Mouse (Mus musculus) myocyte (in vitro differentiated cells): Measurements from ENCODE around the gene Stoml3. TPM values are rescaled to one million over a fixed set of nuclear protein-coding genes. Genes with fewer than 3 reads are reported as not detected.

ENCODE experiments used
- H3K27me3 ChIP-seq: one replicate; pipeline ENCODE4 v1.6.1; 2011; ENCODE audit not compliant: control insufficient read depth, insufficient read depth, insufficient read length
- H3K36me3 ChIP-seq: one replicate; pipeline ENCODE4 v1.6.1; 2011; ENCODE audit not compliant: control insufficient read depth, insufficient read depth
- H3K4me2 ChIP-seq: one replicate; pipeline ENCODE4 v1.6.1; 2011; ENCODE audit warnings: low read depth, control low read depth
- H3K4me3 ChIP-seq: one replicate; pipeline ENCODE4 v1.5.1; 2011; ENCODE audit warnings: mild to moderate bottlenecking, control low read depth, moderate library complexity
- H3K79me2 ChIP-seq: one replicate; pipeline ENCODE4 v1.6.1; 2011; ENCODE audit not compliant: control insufficient read depth, insufficient read depth
- H3ac ChIP-seq: one replicate; pipeline ENCODE4 v1.6.1; 2011; ENCODE audit not compliant: control insufficient read depth, insufficient read length
- CEBPB ChIP-seq: IDR thresholded peaks from 2 replicates; pipeline ENCODE4 v1.6.1; 2011; ENCODE audit warnings: mild to moderate bottlenecking, moderate library complexity; ENCODE audit not compliant: poor library complexity, insufficient read depth, severe bottlenecking
- E2F4 ChIP-seq: IDR thresholded peaks from one replicate; pipeline ENCODE4 v1.6.1; 2011; ENCODE audit warnings: mild to moderate bottlenecking, control low read depth, moderate library complexity; ENCODE audit not compliant: insufficient read depth
- MAX ChIP-seq: IDR thresholded peaks from one replicate; pipeline ENCODE4 v1.6.1; 2011; ENCODE audit warnings: low read depth, mild to moderate bottlenecking, control low read depth
- MYOD1 ChIP-seq, 3 experiments: IDR thresholded peaks; one replicate each; pipeline ENCODE4 v1.6.1; 2011; ENCODE audit warnings: control low read depth in 2 of 3, low read depth in 2 of 3, mild to moderate bottlenecking in 2 of 3, moderate library complexity in 1 of 3; ENCODE audit not compliant: insufficient read length in 2 of 3, control insufficient read depth in 1 of 3
- MYOG ChIP-seq, 3 experiments: IDR thresholded peaks; one replicate each; pipeline ENCODE4 v1.6.1; 2011; ENCODE audit warnings: control low read depth in 2 of 3, low read depth in 2 of 3, mild to moderate bottlenecking in 2 of 3; ENCODE audit not compliant: insufficient read length in 2 of 3, control insufficient read depth in 1 of 3, insufficient read depth in 1 of 3
- POLR2A ChIP-seq: IDR thresholded peaks from one replicate; pipeline ENCODE4 v1.6.1; 2011; ENCODE audit warnings: low read depth, mild to moderate bottlenecking, control low read depth, moderate library complexity; ENCODE audit not compliant: insufficient read length
- POLR2AphosphoS2 ChIP-seq: IDR thresholded peaks from one replicate; pipeline ENCODE4 v1.6.1; 2011; ENCODE audit warnings: low read depth, control low read depth; ENCODE audit not compliant: insufficient read length
- REST ChIP-seq: IDR thresholded peaks from one replicate; pipeline ENCODE4 v1.6.1; 2011; ENCODE audit warnings: mild to moderate bottlenecking, control low read depth, moderate library complexity; ENCODE audit not compliant: insufficient read depth, insufficient read length
- SRF ChIP-seq: IDR thresholded peaks from one replicate; pipeline ENCODE4 v1.6.1; 2011; ENCODE audit warnings: low read depth; ENCODE audit not compliant: control insufficient read depth, insufficient read length
- TCF12 ChIP-seq: IDR thresholded peaks from one replicate; pipeline ENCODE4 v1.6.1; 2011; ENCODE audit warnings: mild to moderate bottlenecking, control low read depth; ENCODE audit not compliant: poor library complexity, insufficient read depth, severe bottlenecking
- TCF3 ChIP-seq: IDR thresholded peaks from one replicate; pipeline ENCODE4 v1.6.1; 2011; ENCODE audit warnings: low read depth, control low read depth; ENCODE audit not compliant: insufficient read length
- USF1 ChIP-seq: IDR thresholded peaks from one replicate; pipeline ENCODE4 v1.6.1; 2011; ENCODE audit warnings: low read depth, mild to moderate bottlenecking, control low read depth, moderate library complexity
- polyA plus RNA-seq: library from polyadenylated mRNA; unstranded; fragments of >200 nt; fragmentation: generic; extraction: Trizol; gene quantifications from one replicate; pipeline ENCODE4 v1.2.1, GENCODE M21; 2012; ENCODE audit warnings: missing spikeins

Stoml3 gene
- polyA plus RNA-seq, 1 experiment: not detected

DNA sequence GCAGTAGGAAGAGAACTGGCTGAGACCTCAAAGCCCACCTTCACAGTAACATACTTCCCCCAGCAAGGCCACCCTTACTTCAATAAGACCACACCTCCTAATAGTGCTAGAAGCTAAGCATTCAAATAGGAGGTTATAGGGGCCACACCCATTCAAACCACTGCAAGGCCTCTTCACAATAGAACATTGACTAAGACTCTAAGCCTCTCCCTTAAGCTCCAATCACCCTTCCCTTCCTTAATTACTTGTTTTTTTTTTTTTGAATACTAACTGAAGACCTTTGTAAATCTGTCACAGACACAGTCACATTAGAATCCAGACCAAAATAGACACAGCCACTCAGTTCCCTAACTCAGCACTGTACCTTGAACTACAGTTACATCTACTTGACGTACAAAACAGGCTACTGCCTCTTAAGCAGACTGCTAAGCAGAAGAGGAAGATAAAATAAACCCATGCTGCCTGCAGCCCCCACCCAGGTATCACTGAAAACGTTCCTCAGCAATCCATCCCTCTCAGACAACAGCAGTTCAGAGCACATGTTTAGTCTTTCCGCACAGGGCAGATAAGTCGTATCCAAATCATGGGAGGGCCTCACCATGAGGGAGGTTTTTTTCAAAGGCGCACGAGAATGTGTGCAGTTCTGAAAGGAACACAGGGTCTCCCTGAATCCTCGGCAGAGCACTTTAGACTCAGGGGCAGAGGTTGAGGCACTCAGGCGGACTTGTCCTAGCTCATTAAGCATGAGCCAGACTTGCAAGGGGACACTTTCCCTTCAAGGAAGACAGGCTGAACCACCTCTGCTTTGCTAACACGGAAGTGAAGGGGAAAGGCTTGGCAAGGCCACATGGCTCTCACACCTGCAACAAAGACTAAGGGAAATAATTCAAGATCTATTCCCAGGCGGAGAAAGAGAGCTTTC is 66.8 kb downstream of the Stoml3 start:
- Histone ChIP-seq H3K36me3 (no peaks in the 10 kb centered on the region), H3K4me2 (no peak overlapping the region), H3K27me3 (peaks cover 18% of the 10 kb centered on the region), H3ac (no peak overlapping the region), H3K4me3 (no peak overlapping the region), H3K79me2 (no peaks in the 10 kb centered on the region)
- TF ChIP-seq MYOD1 (IDR thresholded peaks at IDR 0.05; ENCODE audit: control insufficient read depth in 1 of 3, insufficient read length in 2 of 3, low read depth in 2 of 3) (no peak), TCF3 (no peak), E2F4 (no peak), MYOG (IDR thresholded peaks at IDR 0.05; ENCODE audit: control insufficient read depth in 1 of 3, insufficient read depth in 1 of 3, insufficient read length in 2 of 3, low read depth in 2 of 3) (no peak), CEBPB (no peak), MAX (no peak), SRF (no peak), REST (no peak), POLR2AphosphoS2 (no peak), USF1 (no peak), TCF12 (no peak)

DNA sequence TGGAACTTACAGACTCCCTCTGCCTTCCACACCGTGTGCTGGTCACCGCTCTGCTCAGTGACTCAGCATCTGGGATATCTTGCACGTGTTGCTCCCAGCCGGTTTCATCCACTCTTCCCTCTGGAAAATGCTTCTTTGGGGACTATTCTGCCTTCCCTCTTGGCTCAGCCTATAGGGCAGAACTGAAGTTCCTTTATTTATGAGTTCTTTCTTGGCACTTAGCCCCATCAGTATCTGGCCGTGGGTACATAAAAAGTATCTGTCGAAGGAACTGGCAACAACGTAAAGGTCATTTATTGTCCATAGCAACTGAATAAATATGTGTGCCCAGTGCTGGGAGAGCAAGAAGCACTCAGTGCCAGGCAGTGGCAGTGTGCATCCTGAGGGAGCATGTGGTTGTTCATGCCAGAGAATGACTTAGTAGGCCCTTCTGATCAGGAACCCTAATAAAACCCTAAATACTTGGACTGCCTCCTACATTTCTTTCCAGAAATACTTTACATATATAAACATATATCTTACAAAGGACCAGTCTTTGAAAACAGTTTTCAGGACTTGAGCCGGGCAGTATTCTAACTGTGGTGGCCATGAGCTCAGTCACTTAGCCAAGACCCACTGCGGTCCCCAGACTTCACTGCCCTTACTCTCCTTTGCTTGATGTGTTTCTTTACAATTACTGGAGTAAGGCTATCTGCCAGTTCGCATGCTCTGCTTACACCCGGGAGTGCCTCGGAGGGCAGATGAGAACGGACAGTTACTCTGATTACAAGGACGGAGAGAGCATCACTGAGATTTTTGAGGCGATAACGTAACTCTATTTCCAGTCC is 69.1 kb downstream of the Stoml3 start:
- H3K4me3 ChIP-seq: no peak overlapping the region
- H3ac ChIP-seq: no peak overlapping the region
- no peaks in the 10 kb centered on the region for H3K36me3 ChIP-seq
- H3K79me2 ChIP-seq: no peaks in the 10 kb centered on the region
- H3K4me2 ChIP-seq: no peak overlapping the region
- H3K27me3 ChIP-seq: peaks cover 34% of the 10 kb centered on the region
- TF ChIP-seq MYOD1 (IDR thresholded peaks at IDR 0.05; ENCODE audit: control insufficient read depth in 1 of 3, insufficient read length in 2 of 3, low read depth in 2 of 3) (no peak), REST (no peak), E2F4 (no peak), POLR2A (no peak), TCF12 (no peak), POLR2AphosphoS2 (no peak), USF1 (no peak), MAX (no peak), TCF3 (no peak), SRF (no peak), MYOG (IDR thresholded peaks at IDR 0.05; ENCODE audit: control insufficient read depth in 1 of 3, insufficient read depth in 1 of 3, insufficient read length in 2 of 3, low read depth in 2 of 3) (no peak)

Other genes starting within 250 kb of the Stoml3 start
- 3.7 TPM for gene Nhlrc3, start 25.3 kb upstream of the Stoml3 start, polyA plus RNA-seq
- gene Proser1, start 25.0 kb upstream of the Stoml3 start, polyA plus RNA-seq: 6.5 TPM
- gene Frem2, start 168.7 kb downstream of the Stoml3 start, polyA plus RNA-seq: 0.36 TPM